Mouse (Mus musculus): ENCODE measurements at regions not wholly inside any gene's neighbourhood (a gene's known extent, or its start where the extent isn't known, plus 50 kb on each side); places are given as distances from the start of the nearest gene placed in this dataset.

GRCm38 (mm10) chr1:42542846-42543549 lies 152.6 kb upstream of the Pou3f3 start:
- no peak overlapping the region for H3K9ac ChIP-seq (ENCODE audit: low read depth, low read length)
- DNase-seq = no peak
- 52% methylated on average over 15 of the region's 15 CpGs for WGBS
- no peaks in the 10 kb centered on the region for H3K36me3 ChIP-seq (ENCODE audit: control insufficient read depth, insufficient read depth, low read length)
- no peak overlapping the region for H3K27ac ChIP-seq
- H3K4me3 ChIP-seq = no peak overlapping the region
- intact Hi-C loops (cut with DNase I) = no loop called here
- TF ChIP-seq CTCF (IDR thresholded peaks at IDR 0.05) (no peak), EP300 (IDR thresholded peaks at IDR 0.05; ENCODE audit: insufficient read depth, low read depth, low read length) (no peak), POLR2A (IDR thresholded peaks at IDR 0.05; ENCODE audit: insufficient read depth, low read depth, low read length) (no peak)
- no peaks in the 10 kb centered on the region for H3K27me3 ChIP-seq (ENCODE audit: control insufficient read depth, insufficient read depth, low read length)
- H3K4me1 ChIP-seq (ENCODE audit: control insufficient read depth, insufficient read depth, low read length) = peaks cover 2% of the 10 kb centered on the region; the same call in 1 of the 2 replicates
- H3K79me2 ChIP-seq (replicated peaks; ENCODE audit: control insufficient read depth, insufficient read depth, low read length) = no peaks in the 10 kb centered on the region

GRCm38 (mm10) chr1:42546879-42547278 lies 148.7 kb upstream of the Pou3f3 start:
- Histone ChIP-seq H3K27me3 (ENCODE audit: control insufficient read depth, insufficient read depth, low read length) (no peaks in the 10 kb centered on the region), H3K36me3 (ENCODE audit: control insufficient read depth, insufficient read depth, low read length) (no peaks in the 10 kb centered on the region), H3K9ac (ENCODE audit: low read depth, low read length) (no peak overlapping the region), H3K4me3 (no peak overlapping the region), H3K79me2 (replicated peaks; ENCODE audit: control insufficient read depth, insufficient read depth, low read length) (no peaks in the 10 kb centered on the region), H3K27ac (no peak overlapping the region), H3K4me1 (ENCODE audit: control insufficient read depth, insufficient read depth, low read length) (no peaks in the 10 kb centered on the region)
- no peak for DNase-seq
- WGBS = 85% methylated on average over 3 of the region's 3 CpGs
- intact Hi-C loops (cut with DNase I) = no loop called here
- TF ChIP-seq POLR2A (IDR thresholded peaks at IDR 0.05; ENCODE audit: insufficient read depth, low read depth, low read length) = no peak
- TF ChIP-seq CTCF (IDR thresholded peaks at IDR 0.05) = no peak
- TF ChIP-seq EP300 (IDR thresholded peaks at IDR 0.05; ENCODE audit: insufficient read depth, low read depth, low read length) = no peak

GRCm38 (mm10) chr1:42557301-42557700 lies 138.3 kb upstream of the Pou3f3 start:
- no peaks in the 10 kb centered on the region for H3K36me3 ChIP-seq (ENCODE audit: control insufficient read depth, insufficient read depth, low read length)
- no peaks in the 10 kb centered on the region for H3K4me1 ChIP-seq (ENCODE audit: control insufficient read depth, insufficient read depth, low read length)
- no peaks in the 10 kb centered on the region for H3K27me3 ChIP-seq (ENCODE audit: control insufficient read depth, insufficient read depth, low read length)
- WGBS = 66% methylated on average over 2 of the region's 2 CpGs
- no peak overlapping the region for H3K9ac ChIP-seq (ENCODE audit: low read depth, low read length)
- no peak overlapping the region for H3K27ac ChIP-seq
- DNase-seq = no peak
- H3K79me2 ChIP-seq (replicated peaks; ENCODE audit: control insufficient read depth, insufficient read depth, low read length) = no peaks in the 10 kb centered on the region
- intact Hi-C loops (cut with DNase I) = no loop called here
- no peak overlapping the region for H3K4me3 ChIP-seq
- TF ChIP-seq EP300 (IDR thresholded peaks at IDR 0.05; ENCODE audit: insufficient read depth, low read depth, low read length) (no peak), POLR2A (IDR thresholded peaks at IDR 0.05; ENCODE audit: insufficient read depth, low read depth, low read length) (no peak), CTCF (IDR thresholded peaks at IDR 0.05) (no peak)

GRCm38 (mm10) chr1:42567640-42568039 lies 127.9 kb upstream of the Pou3f3 start:
- no peak overlapping the region for H3K4me3 ChIP-seq
- no peak for TF ChIP-seq POLR2A (IDR thresholded peaks at IDR 0.05; ENCODE audit: insufficient read depth, low read depth, low read length)
- no peak for TF ChIP-seq EP300 (IDR thresholded peaks at IDR 0.05; ENCODE audit: insufficient read depth, low read depth, low read length)
- TF ChIP-seq CTCF (IDR thresholded peaks at IDR 0.05) = no peak
- no peak for DNase-seq
- intact Hi-C loops (cut with DNase I) = no loop called here
- no peaks in the 10 kb centered on the region for H3K27me3 ChIP-seq (ENCODE audit: control insufficient read depth, insufficient read depth, low read length)
- H3K4me1 ChIP-seq (ENCODE audit: control insufficient read depth, insufficient read depth, low read length) = no peaks in the 10 kb centered on the region
- H3K27ac ChIP-seq = no peak overlapping the region
- whole genome bisulfite sequencing = 84% methylated on average over 6 of the region's 6 CpGs
- no peaks in the 10 kb centered on the region for H3K36me3 ChIP-seq (ENCODE audit: control insufficient read depth, insufficient read depth, low read length)
- no peaks in the 10 kb centered on the region for H3K79me2 ChIP-seq (replicated peaks; ENCODE audit: control insufficient read depth, insufficient read depth, low read length)
- H3K9ac ChIP-seq (ENCODE audit: low read depth, low read length) = no peak overlapping the region

- Histone ChIP-seq H3K4me1 (ENCODE audit: control insufficient read depth, insufficient read depth, low read length) (no peaks in the 10 kb centered on the region), H3K9ac (ENCODE audit: low read depth, low read length) (no peak overlapping the region), H3K27me3 (ENCODE audit: control insufficient read depth, insufficient read depth, low read length) (no peaks in the 10 kb centered on the region), H3K36me3 (ENCODE audit: control insufficient read depth, insufficient read depth, low read length) (no peaks in the 10 kb centered on the region), H3K79me2 (replicated peaks; ENCODE audit: control insufficient read depth, insufficient read depth, low read length) (no peaks in the 10 kb centered on the region), H3K4me3 (no peak overlapping the region), H3K27ac (no peak overlapping the region)
- no peak for DNase-seq
- TF ChIP-seq EP300 (IDR thresholded peaks at IDR 0.05; ENCODE audit: insufficient read depth, low read depth, low read length) (no peak), POLR2A (IDR thresholded peaks at IDR 0.05; ENCODE audit: insufficient read depth, low read depth, low read length) (no peak), CTCF (IDR thresholded peaks at IDR 0.05) (no peak)
- WGBS = 88% methylated on average over 3 of the region's 3 CpGs
- intact Hi-C loops (cut with DNase I) = no loop called here
These were observed 110.4 kb upstream of the Pou3f3 start for GRCm38 (mm10) chr1:42585191-42585590.

GRCm38 (mm10) chr1:42588499-42588898 lies 107.1 kb upstream of the Pou3f3 start:
- no peak overlapping the region for H3K4me3 ChIP-seq
- H3K27ac ChIP-seq = no peak overlapping the region
- no peaks in the 10 kb centered on the region for H3K36me3 ChIP-seq (ENCODE audit: control insufficient read depth, insufficient read depth, low read length)
- no peak for TF ChIP-seq EP300 (IDR thresholded peaks at IDR 0.05; ENCODE audit: insufficient read depth, low read depth, low read length)
- TF ChIP-seq CTCF (IDR thresholded peaks at IDR 0.05) = no peak
- TF ChIP-seq POLR2A (IDR thresholded peaks at IDR 0.05; ENCODE audit: insufficient read depth, low read depth, low read length) = no peak
- WGBS = 39% methylated on average over 10 of the region's 10 CpGs
- H3K4me1 ChIP-seq (ENCODE audit: control insufficient read depth, insufficient read depth, low read length) = no peaks in the 10 kb centered on the region
- DNase-seq = no peak
- H3K79me2 ChIP-seq (replicated peaks; ENCODE audit: control insufficient read depth, insufficient read depth, low read length) = no peaks in the 10 kb centered on the region
- intact Hi-C loops (cut with DNase I) = no loop called here
- H3K9ac ChIP-seq (ENCODE audit: low read depth, low read length) = no peak overlapping the region
- no peaks in the 10 kb centered on the region for H3K27me3 ChIP-seq (ENCODE audit: control insufficient read depth, insufficient read depth, low read length)

Data from heart, adult 2 months (tissue).